Mouse (Mus musculus): ENCODE results near the gene Exoc8.

GRCm38 (mm10) chr8:124936699-124937098, 39.2 kb upstream of the Exoc8 start:
- TF ChIP-seq CTCF (IDR thresholded peaks at IDR 0.05; ENCODE audit: extremely low read depth, insufficient read depth, insufficient read length, insufficient replicate concordance) (no peak), POLR2A (IDR thresholded peaks at IDR 0.05; ENCODE audit: low read depth, low read length) (no peak)

All from spleen, adult 2 months (tissue).